Mouse (Mus musculus): ENCODE measurements around the gene Ppp1r1b. TPM values are rescaled to one million over a fixed set of nuclear protein-coding genes. Genes with fewer than 3 reads are reported as not detected.

The Ppp1r1b gene
- total RNA-seq, 1 experiment from 2014 or later: 0.30 TPM

DNA sequence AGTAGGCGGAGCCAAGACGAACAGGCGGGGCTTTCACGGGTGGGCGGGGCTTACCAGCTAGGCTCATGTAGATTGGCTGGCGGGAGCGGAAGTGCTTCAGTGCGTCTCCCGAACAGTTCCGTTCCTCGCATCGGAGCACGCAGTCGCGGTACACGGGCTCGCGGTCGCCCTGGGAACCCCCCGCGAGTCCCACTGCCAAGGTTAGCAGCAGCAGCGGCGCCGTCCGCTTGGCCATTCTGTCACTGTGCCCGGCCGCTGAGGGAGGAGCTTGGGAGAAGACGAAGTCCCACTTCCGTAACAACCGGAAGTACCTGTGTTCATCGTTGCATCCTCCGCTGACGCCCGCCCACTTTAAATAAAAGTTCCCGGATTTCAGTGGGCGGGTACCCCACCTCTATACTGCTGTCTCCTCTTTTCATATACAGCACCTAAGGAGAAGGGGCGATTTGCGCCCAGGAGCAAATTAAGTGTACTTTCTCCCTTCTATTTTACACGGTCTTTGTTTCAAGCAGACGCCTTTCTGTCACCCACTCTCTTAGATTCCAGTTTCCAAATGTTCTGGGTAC is 52.0 kb downstream of the Ppp1r1b start, which contains the start of gene Pgap3:
TSS of gene Pgap3 (minus strand) at position 330 of the 566 bp plus-strand sequence.
- peak; percentile 88 to 91 for ATAC-seq (replicated peaks in 1 of 2; ENCODE audit: insufficient read depth in 1 of 2, low FRiP score in 2 of 2, low TSS enrichment in 1 of 2, low read depth in 1 of 2, poor library complexity in 2 of 2, severe bottlenecking in 2 of 2)

DNA sequence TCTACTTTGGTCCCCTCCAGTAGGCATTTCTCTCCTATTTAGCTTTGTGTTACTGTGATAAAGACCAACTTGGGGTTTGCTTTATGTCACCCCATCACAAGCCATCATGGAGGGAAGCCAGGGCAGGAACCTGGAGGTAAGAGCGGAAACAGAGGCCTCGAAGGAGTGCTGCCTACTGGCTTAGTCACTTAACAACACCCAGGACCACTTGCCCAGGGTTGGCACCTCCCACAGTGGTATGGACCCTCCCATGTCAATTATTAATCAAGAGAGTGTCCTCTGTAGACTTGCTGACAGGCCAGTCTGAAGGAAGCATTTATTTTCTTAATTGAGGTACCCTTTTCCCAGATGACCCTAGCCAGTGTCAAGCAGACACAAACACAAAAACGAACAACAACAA is 52.6 kb downstream of the Ppp1r1b start:
- ATAC-seq (replicated peaks in 1 of 2; ENCODE audit: insufficient read depth in 1 of 2, low FRiP score in 2 of 2, low TSS enrichment in 1 of 2, low read depth in 1 of 2, poor library complexity in 2 of 2, severe bottlenecking in 2 of 2): no peak

DNA sequence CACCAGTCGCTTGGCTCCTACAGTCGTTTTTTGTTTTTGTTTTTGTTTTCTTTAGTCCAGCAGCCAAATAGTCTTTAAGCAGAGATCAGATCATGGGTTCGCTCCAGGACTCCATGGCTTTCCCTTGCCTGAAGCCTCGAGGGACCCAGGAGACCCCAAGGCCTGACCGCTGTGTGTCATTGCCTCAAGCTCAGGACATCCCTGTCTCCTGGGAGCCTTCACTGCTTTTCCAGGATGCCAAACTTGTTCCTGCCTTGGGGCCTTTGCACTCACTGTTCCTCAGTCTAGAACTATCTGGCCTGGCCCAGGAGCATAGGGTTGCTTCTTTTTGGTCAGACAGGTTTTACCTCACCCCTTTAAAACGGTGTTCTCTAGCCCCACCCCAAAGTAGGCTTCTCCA is 58.4 kb downstream of the Ppp1r1b start:
- ATAC-seq (replicated peaks in 1 of 2; ENCODE audit: insufficient read depth in 1 of 2, low FRiP score in 2 of 2, low TSS enrichment in 1 of 2, low read depth in 1 of 2, poor library complexity in 2 of 2, severe bottlenecking in 2 of 2): no peak

Other genes starting within 250 kb of the Ppp1r1b start
- 24.8 and 26.5 TPM in 2 replicates for gene Fbxl20, start 198.0 kb upstream of the Ppp1r1b start, total RNA-seq (2017)
- gene Med1, start 155.1 kb upstream of the Ppp1r1b start, total RNA-seq (2017): 44.3 and 69.4 TPM in 2 replicates
- 68.2 and 73.3 TPM in 2 replicates for gene Cdk12, start 145.3 kb upstream of the Ppp1r1b start, total RNA-seq (2017)
- gene Neurod2, start 18.8 kb upstream of the Ppp1r1b start, total RNA-seq (2017): not detected in 2 replicates
- gene Stard3, start 10.0 kb downstream of the Ppp1r1b start, total RNA-seq (2017): 16.5 and 24.5 TPM in 2 replicates
- 0.56 TPM in 1 of 2 replicates, not detected in the other for gene Tcap, start 35.4 kb downstream of the Ppp1r1b start, total RNA-seq (2017)
- not detected in 2 replicates for gene Pnmt, start 38.0 kb downstream of the Ppp1r1b start, total RNA-seq (2017)
- 5.6 and 7.4 TPM in 2 replicates for gene Pgap3, start 52.1 kb downstream of the Ppp1r1b start, total RNA-seq (2017)
- gene Erbb2, start 64.1 kb downstream of the Ppp1r1b start, total RNA-seq (2017): not detected in 2 replicates
- 18.2 and 42.3 TPM in 2 replicates for gene Mien1, start 90.6 kb downstream of the Ppp1r1b start, total RNA-seq (2017)
- not detected in 2 replicates for gene Grb7, start 98.0 kb downstream of the Ppp1r1b start, total RNA-seq (2017)
- gene Ikzf3, start 197.6 kb downstream of the Ppp1r1b start, total RNA-seq (2017): 0.89 and 5.7 TPM in 2 replicates
- not detected in 2 replicates for gene Zpbp2, start 202.7 kb downstream of the Ppp1r1b start, total RNA-seq (2017)
- 19.9 and 28.1 TPM in 2 replicates for gene Ormdl3, start 239.0 kb downstream of the Ppp1r1b start, total RNA-seq (2017)
- not detected in 2 replicates for gene Lrrc3c, start 249.9 kb downstream of the Ppp1r1b start, total RNA-seq (2017)

Data from hematopoietic stem cell, adult 5-6 weeks (primary cell).